Mouse (Mus musculus): ENCODE results near the gene Epx. TPM values are rescaled to one million over a fixed set of nuclear protein-coding genes. Genes with fewer than 3 reads are reported as not detected.

The Epx gene
- total RNA-seq, 4 experiments from 2014 or later: 0.16 to 0.35 TPM; not detected in 2

DNA sequence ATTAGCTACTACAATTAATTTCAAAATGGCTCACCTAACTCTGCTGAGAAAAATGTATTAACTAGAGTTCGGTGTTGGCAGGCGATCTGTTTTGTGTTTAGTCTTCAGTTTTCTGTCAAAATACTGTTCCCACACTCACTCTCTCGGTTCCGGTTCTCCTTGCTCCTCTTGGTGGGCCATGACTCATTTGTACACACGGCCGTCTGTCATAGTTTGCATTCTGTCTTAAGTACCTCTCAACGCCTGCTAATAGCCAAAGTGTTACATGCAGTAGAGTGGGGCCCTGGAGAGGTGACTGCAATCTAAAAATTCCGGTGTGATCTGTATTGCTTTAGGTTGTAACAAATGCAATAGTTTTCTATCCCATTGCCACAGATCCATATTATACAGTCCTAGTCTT lies 34.7 kb downstream of the Epx start:
- no peak for DNase-seq (ENCODE audit: low spot score in 2 of 2)

DNA sequence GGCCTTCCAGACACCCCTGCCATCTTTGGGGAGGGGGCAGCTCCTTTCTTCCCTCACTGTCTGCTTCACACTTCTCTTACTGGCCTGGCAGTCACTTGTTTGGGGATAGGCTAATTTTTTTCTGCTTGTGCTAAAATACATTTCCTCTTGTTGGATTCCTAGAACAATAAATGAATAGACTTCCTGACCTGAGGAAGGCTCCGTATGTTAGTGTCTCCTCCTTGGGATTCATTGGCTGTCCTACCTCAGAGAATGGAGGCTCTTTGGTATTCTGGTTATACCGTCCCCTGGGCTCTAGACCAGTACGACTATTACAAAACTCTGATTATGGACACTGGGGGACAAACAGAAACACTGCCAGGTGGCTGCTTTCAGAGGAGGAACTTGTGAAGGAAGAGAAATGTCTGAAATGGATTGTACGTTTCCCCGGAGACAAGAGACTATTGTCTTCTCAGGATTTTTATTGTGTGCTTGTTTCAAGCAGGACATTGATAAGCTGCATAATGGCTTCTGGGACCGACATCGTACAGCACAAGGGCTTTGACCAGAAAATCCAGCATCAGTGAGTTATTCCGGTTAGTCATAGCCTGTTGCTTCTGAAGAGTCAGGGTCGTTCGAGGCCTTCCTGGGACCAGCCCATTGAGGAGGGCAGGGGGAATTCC lies 47.0 kb downstream of the Epx start, which contains the start of gene Lpo:
Gene Lpo (minus strand): TSS at position 51 of the 662 bp plus-strand sequence.
- DNase-seq (ENCODE audit: low spot score in 2 of 2): no peak

GRCm38 (mm10) chr11:87821502-87821901 lies 53.8 kb downstream of the Epx start:
- DNase-seq (ENCODE audit: low spot score in 2 of 2): peak; percentile 39 to 45

DNA sequence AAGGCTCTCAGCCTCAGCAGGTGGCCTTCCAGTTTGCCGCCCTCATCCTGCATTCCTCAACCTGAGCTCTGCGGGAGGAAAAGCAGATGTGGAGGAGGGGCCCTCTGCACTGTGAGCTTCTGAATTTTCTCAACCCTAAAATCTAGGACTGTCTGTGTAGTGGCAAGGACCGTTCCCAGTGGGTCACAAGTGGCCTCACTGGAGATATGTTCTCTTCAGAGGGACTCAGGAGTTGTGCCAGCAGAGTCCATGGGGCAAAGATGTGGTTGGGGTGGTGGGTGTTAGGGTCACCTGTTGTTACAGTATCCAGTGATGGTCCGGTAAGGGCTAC lies 57.9 kb downstream of the Epx start:
- DNase-seq (ENCODE audit: low spot score in 2 of 2): no peak

DNA sequence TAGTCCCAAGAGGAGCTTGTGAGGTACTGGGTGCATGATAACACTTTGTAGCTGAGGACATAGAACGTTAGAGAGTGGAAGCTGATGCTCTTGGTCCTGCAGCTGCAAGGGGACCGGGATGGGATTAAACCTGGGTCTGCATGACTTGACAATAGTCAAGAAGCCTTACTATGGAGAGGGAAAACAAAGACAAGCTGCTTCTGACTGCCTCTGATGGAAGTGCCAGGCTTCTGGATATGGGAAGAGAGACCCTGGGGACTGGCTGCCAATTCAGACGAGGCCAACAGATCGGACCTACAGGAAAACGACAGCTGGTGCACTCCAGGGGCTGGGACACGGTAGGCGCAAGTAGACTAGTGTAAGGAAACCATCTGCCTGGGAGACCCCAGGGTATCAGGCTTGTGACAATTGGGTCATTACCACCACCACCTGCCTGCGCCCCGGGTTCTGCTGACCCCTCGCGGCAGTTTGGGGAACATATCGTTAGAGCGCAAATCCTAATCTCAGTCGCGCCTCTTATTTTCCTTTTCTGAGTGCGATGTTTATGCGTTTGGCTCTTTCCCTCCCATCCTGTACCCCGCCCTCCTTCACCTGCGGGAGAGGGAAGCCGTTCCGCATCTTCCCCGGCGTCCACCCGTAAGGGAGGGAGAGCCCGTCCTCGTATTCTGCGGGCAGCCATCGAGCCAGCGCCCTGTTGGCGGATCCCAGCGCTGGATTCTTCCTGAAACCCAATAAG lies 58.5 kb downstream of the Epx start:
- DNase-seq (ENCODE audit: low spot score in 2 of 2): peak; percentile 21 to 43

DNA sequence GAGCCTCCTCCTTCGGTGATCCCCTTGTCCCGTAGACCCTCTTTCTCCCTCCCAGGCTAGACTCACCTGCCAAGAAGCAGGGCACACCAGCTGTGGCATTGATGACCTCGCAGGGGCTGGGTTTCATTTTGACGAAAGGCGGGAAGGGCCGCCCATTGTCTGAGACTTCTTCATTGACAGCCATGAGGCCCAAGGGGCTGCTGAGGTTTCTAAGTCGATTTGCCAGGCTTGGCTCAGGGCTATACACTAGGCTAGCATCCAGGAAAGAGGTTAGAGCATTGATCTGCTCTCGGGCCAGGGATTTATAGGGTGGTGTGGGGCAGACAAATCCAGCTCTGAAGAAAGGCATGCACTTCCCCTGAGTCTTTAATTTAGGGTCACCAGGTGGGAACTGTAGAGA lies 60.5 kb downstream of the Epx start:
- DNase-seq (ENCODE audit: low spot score in 2 of 2): no peak

Other genes with a start within 250 kb of the Epx start
- gene Rnf43, start 212.8 kb downstream of the Epx start, total RNA-seq (2022): 1 to 10 TPM; 2.5 to 5.7 (median 3.6) TPM
- gene Supt4a, start 138.0 kb downstream of the Epx start, total RNA-seq (2022): 10 to 100 TPM; 61.3 to 76.3 (median 69.6) TPM
- 100 to 1,000 TPM; 145 to 183 (median 166) TPM for gene Tspoap1, start 115.0 kb downstream of the Epx start, total RNA-seq (2022)
- gene Mpo, start 82.0 kb downstream of the Epx start, total RNA-seq (2022): under 1 TPM in 1 of 4 experiments, not detected in 3; 0.79 TPM
- 1 to 10 TPM in 1 of 4 experiments, under 1 TPM in 3; 0.20 to 1.0 (median 0.30) TPM for gene Lpo, start 47.2 kb downstream of the Epx start, total RNA-seq (2022)
- gene Mks1, start 22.3 kb downstream of the Epx start, total RNA-seq (2022): 1 to 10 TPM; 6.3 to 8.1 (median 6.9) TPM
- not detected for gene Olfr462, start 16.7 kb upstream of the Epx start, total RNA-seq (2022)
- not detected for gene Olfr463, start 21.9 kb upstream of the Epx start, total RNA-seq (2022)
- gene Olfr464, start 45.4 kb upstream of the Epx start, total RNA-seq (2022): not detected
- 100 to 1,000 TPM; 470 to 530 (median 496) TPM for gene Dynll2, start 112.0 kb upstream of the Epx start, total RNA-seq (2022)
- 100 to 1,000 TPM; 208 to 223 (median 218) TPM for gene Srsf1, start 171.8 kb upstream of the Epx start, total RNA-seq (2022)
- 10 to 100 TPM; 25.0 to 26.5 (median 25.7) TPM for gene Vezf1, start 192.7 kb upstream of the Epx start, total RNA-seq (2022)
- 10 to 100 TPM; 30.9 to 38.7 (median 33.4) TPM for gene Cuedc1, start 222.5 kb upstream of the Epx start, total RNA-seq (2022)

Data from layer of hippocampus, adult 8-10 months (tissue).